Mouse (Mus musculus): ENCODE measurements around the gene Galns. TPM values are rescaled to one million over a fixed set of nuclear protein-coding genes. Genes with fewer than 3 reads are reported as not detected.

The Galns gene
- total and polyA plus RNA-seq, 3 experiments: 16.4 to 25.6 (median 25.6) TPM

- Histone ChIP-seq H3K9ac (ENCODE audit: insufficient read depth, low read depth) (no peak overlapping the region), H3K27me3 (replicated peaks) (no peaks in the 10 kb centered on the region), H3K9me3 (replicated peaks; ENCODE audit: low read length) (no peaks in the 10 kb centered on the region), H3K4me3 (replicated peaks in 1 of 3; ENCODE audit: low read depth in 2 of 3, low read length in 2 of 3, poor library complexity in 1 of 3) (no peak overlapping the region), H3K27ac (ENCODE audit: insufficient read depth, low read depth) (no peak overlapping the region), H3K36me3 (replicated peaks in 1 of 2; ENCODE audit: control insufficient read depth in 1 of 2, insufficient read depth in 1 of 2, low read length in 1 of 2) (peaks cover 6 to 81% of the 10 kb centered on the region in 2 experiments), H3K4me1 (ENCODE audit: control insufficient read depth in 1 of 2, insufficient read depth in 2 of 2) (peaks cover 0 to 22% of the 10 kb centered on the region in 2 experiments; a peak in 2 of 4 replicates), H3K79me2 (replicated peaks; ENCODE audit: control insufficient read depth, extremely low read depth, insufficient read depth, poor library complexity, severe bottlenecking) (peaks cover 7% of the 10 kb centered on the region), H3K4me2 (ENCODE audit: insufficient read depth, low read depth, poor library complexity, severe bottlenecking) (no peak overlapping the region)
- TF ChIP-seq MXI1 (IDR thresholded peaks at IDR 0.05; ENCODE audit: low read depth, low read length): no peak
- in situ Hi-C loops (cut with MboI; ENCODE audit: low pct_ligation_motif_present, low pct_unique_long_range_greater_than_20kb, low sequenced_read_pairs) (no loop called here), dilution Hi-C loops (cut with MboI; ENCODE audit: extremely low pct_ligation_motif_present, extremely low pct_unique_long_range_greater_than_20kb, low sequenced_read_pairs) (no loop called here)
- no peak for DNase-seq (ENCODE audit: extremely low read depth)
Measured at GRCm38 (mm10) chr8:122537812-122538211, 73.5 kb downstream of the Galns start.

- Histone ChIP-seq H3K4me1 (ENCODE audit: control insufficient read depth in 1 of 2, insufficient read depth in 2 of 2) (peaks cover 0 to 26% of the 10 kb centered on the region in 2 experiments; a peak in 2 of 4 replicates), H3K27me3 (replicated peaks) (no peaks in the 10 kb centered on the region), H3K4me3 (replicated peaks in 1 of 3; ENCODE audit: low read depth in 2 of 3, low read length in 2 of 3, poor library complexity in 1 of 3) (no peak overlapping the region), H3K36me3 (replicated peaks in 1 of 2; ENCODE audit: control insufficient read depth in 1 of 2, insufficient read depth in 1 of 2, low read length in 1 of 2) (peaks cover 6 to 80% of the 10 kb centered on the region in 2 experiments), H3K4me2 (ENCODE audit: insufficient read depth, low read depth, poor library complexity, severe bottlenecking) (no peak overlapping the region), H3K79me2 (replicated peaks; ENCODE audit: control insufficient read depth, extremely low read depth, insufficient read depth, poor library complexity, severe bottlenecking) (peaks cover 7% of the 10 kb centered on the region), H3K9ac (ENCODE audit: insufficient read depth, low read depth) (no peak overlapping the region), H3K9me3 (replicated peaks; ENCODE audit: low read length) (no peaks in the 10 kb centered on the region), H3K27ac (ENCODE audit: insufficient read depth, low read depth) (no peak overlapping the region)
- in situ Hi-C loops (cut with MboI; ENCODE audit: low pct_ligation_motif_present, low pct_unique_long_range_greater_than_20kb, low sequenced_read_pairs): no loop called here
- no peak for DNase-seq (ENCODE audit: extremely low read depth)
- TF ChIP-seq CHD2 (IDR thresholded peaks at IDR 0.05; ENCODE audit: low read length): no peak
- no peak for TF ChIP-seq ZNF384 (IDR thresholded peaks at IDR 0.05; ENCODE audit: low read depth, low read length)
- TF ChIP-seq NELFE (IDR thresholded peaks at IDR 0.05; ENCODE audit: low read depth, low read length): no peak
- no peak for TF ChIP-seq PAX5 (IDR thresholded peaks at IDR 0.05; ENCODE audit: low read length)
- TF ChIP-seq TBP (conservative IDR thresholded peaks at IDR 0.05; ENCODE audit: low read depth, low read length): no peak
- TF ChIP-seq BHLHE40 (IDR thresholded peaks at IDR 0.05; ENCODE audit: low read depth, low read length): no peak
- no peak for TF ChIP-seq SIN3A (IDR thresholded peaks at IDR 0.05; ENCODE audit: low read length)
- no peak for TF ChIP-seq ZMIZ1 (IDR thresholded peaks at IDR 0.05; ENCODE audit: low read depth, low read length)
- TF ChIP-seq ELF1 (IDR thresholded peaks at IDR 0.05; ENCODE audit: low read depth, low read length): no peak
- no peak for TF ChIP-seq USF2 (conservative IDR thresholded peaks at IDR 0.05; ENCODE audit: low read depth, low read length)
- no peak for TF ChIP-seq SMC3 (IDR thresholded peaks at IDR 0.05; ENCODE audit: low read depth, low read length)
- TF ChIP-seq RAD21 (IDR thresholded peaks at IDR 0.05; ENCODE audit: low read depth, low read length): no peak
- TF ChIP-seq MAZ (IDR thresholded peaks at IDR 0.05; ENCODE audit: low read depth, low read length): no peak
- no peak for TF ChIP-seq NRF1 (IDR thresholded peaks at IDR 0.05; ENCODE audit: low read depth, low read length)
- dilution Hi-C loops (cut with MboI; ENCODE audit: extremely low pct_ligation_motif_present, extremely low pct_unique_long_range_greater_than_20kb, low sequenced_read_pairs): no loop called here
Measured at GRCm38 (mm10) chr8:122537033-122537432, 74.2 kb downstream of the Galns start.

DNA sequence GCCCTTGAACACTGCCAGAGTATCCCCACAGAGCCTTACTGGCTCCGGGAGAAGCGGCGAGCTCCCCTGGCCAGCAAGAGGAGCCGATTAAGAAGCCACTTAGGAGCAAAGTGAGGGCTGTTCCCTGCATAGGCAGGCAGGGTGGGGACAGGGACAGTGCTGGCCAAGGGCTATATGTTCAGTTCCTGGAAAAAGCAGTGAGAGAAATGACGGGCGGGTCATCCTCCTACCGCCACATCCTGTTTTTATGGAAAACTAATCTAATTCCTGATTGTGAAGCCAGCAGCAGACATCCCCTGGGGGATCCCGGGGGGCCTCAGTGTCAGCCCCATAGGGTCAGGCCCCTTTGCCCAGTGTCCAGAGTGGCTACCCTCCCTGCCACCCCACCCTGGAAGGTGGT, 80.0 kb downstream of the Galns start:
- Histone ChIP-seq H3K36me3 (replicated peaks in 1 of 2; ENCODE audit: control insufficient read depth in 1 of 2, insufficient read depth in 1 of 2, low read length in 1 of 2) (peaks cover 5 to 73% of the 10 kb centered on the region in 2 experiments), H3K4me2 (ENCODE audit: insufficient read depth, low read depth, poor library complexity, severe bottlenecking) (no peak overlapping the region), H3K4me1 (ENCODE audit: control insufficient read depth in 1 of 2, insufficient read depth in 2 of 2) (peaks cover 9 to 50% of the 10 kb centered on the region in 2 experiments), H3K4me3 (replicated peaks in 1 of 3; ENCODE audit: low read depth in 2 of 3, low read length in 2 of 3, poor library complexity in 1 of 3) (no peak overlapping the region), H3K27me3 (replicated peaks) (no peaks in the 10 kb centered on the region), H3K79me2 (replicated peaks; ENCODE audit: control insufficient read depth, extremely low read depth, insufficient read depth, poor library complexity, severe bottlenecking) (no peaks in the 10 kb centered on the region; the same call in 1 of the 2 replicates), H3K27ac (ENCODE audit: insufficient read depth, low read depth) (no peak overlapping the region), H3K9me3 (replicated peaks; ENCODE audit: low read length) (peaks cover 5% of the 10 kb centered on the region), H3K9ac (ENCODE audit: insufficient read depth, low read depth) (no peak overlapping the region)
- TF ChIP-seq ZMIZ1 (IDR thresholded peaks at IDR 0.05; ENCODE audit: low read depth, low read length) (no peak), CHD1 (IDR thresholded peaks at IDR 0.05; ENCODE audit: low read depth, low read length) (no peak), MAFK (IDR thresholded peaks at IDR 0.05; ENCODE audit: insufficient replicate concordance, low read length) (no peak), CTCF (conservative IDR thresholded peaks at IDR 0.05 in 1 of 2, IDR thresholded peaks at IDR 0.05 in 1 of 2; ENCODE audit: low read depth in 2 of 2, low read length in 2 of 2) (no peak), USF2 (conservative IDR thresholded peaks at IDR 0.05; ENCODE audit: low read depth, low read length) (no peak), RAD21 (IDR thresholded peaks at IDR 0.05; ENCODE audit: low read depth, low read length) (no peak), E2F4 (IDR thresholded peaks at IDR 0.05; ENCODE audit: insufficient replicate concordance, low read depth, low read length) (no peak), MAZ (IDR thresholded peaks at IDR 0.05; ENCODE audit: low read depth, low read length) (no peak), SIN3A (IDR thresholded peaks at IDR 0.05; ENCODE audit: low read length) (no peak), POLR2AphosphoS2 (IDR thresholded peaks at IDR 0.05; ENCODE audit: low read depth, low read length) (no peak), NELFE (IDR thresholded peaks at IDR 0.05; ENCODE audit: low read depth, low read length) (no peak), EP300 (IDR thresholded peaks at IDR 0.05; ENCODE audit: low read length) (no peak)
- DNase-seq (ENCODE audit: extremely low read depth): no peak
- in situ Hi-C loops (cut with MboI; ENCODE audit: low pct_ligation_motif_present, low pct_unique_long_range_greater_than_20kb, low sequenced_read_pairs): no loop called here
- dilution Hi-C loops (cut with MboI; ENCODE audit: extremely low pct_ligation_motif_present, extremely low pct_unique_long_range_greater_than_20kb, low sequenced_read_pairs): no loop called here
